Mouse (Mus musculus): ENCODE results near the gene Mthfd1l. TPM values are rescaled to one million over a fixed set of nuclear protein-coding genes. Genes with fewer than 3 reads are reported as not detected.

Mthfd1l gene
- total and polyA plus RNA-seq, 3 experiments: 84.0 to 94.8 (median 90.3) TPM

- Histone ChIP-seq H3K27ac (ENCODE audit: insufficient read depth, low read depth) (no peak overlapping the region), H3K9me3 (replicated peaks; ENCODE audit: low read length) (no peaks in the 10 kb centered on the region), H3K9ac (ENCODE audit: insufficient read depth, low read depth) (no peak overlapping the region), H3K4me3 (replicated peaks in 1 of 3; ENCODE audit: low read depth in 2 of 3, low read length in 2 of 3, poor library complexity in 1 of 3) (no peak overlapping the region), H3K4me2 (ENCODE audit: insufficient read depth, low read depth, poor library complexity, severe bottlenecking) (no peak overlapping the region), H3K4me1 (ENCODE audit: control insufficient read depth in 1 of 2, insufficient read depth in 2 of 2) (no peaks in the 10 kb centered on the region), H3K27me3 (replicated peaks) (no peaks in the 10 kb centered on the region), H3K79me2 (replicated peaks; ENCODE audit: control insufficient read depth, extremely low read depth, insufficient read depth, poor library complexity, severe bottlenecking) (no peaks in the 10 kb centered on the region), H3K36me3 (replicated peaks in 1 of 2; ENCODE audit: control insufficient read depth in 1 of 2, insufficient read depth in 1 of 2, low read length in 1 of 2) (no peaks in the 10 kb centered on the region)
- TF ChIP-seq RCOR1 (conservative IDR thresholded peaks at IDR 0.05; ENCODE audit: low read depth, low read length) (no peak), CTCF (conservative IDR thresholded peaks at IDR 0.05 in 1 of 2, IDR thresholded peaks at IDR 0.05 in 1 of 2; ENCODE audit: low read depth in 2 of 2, low read length in 2 of 2) (no peak), KAT2A (IDR thresholded peaks at IDR 0.05; ENCODE audit: insufficient replicate concordance, low read length) (no peak), MEF2A (IDR thresholded peaks at IDR 0.05; ENCODE audit: borderline replicate concordance, low read depth, low read length) (no peak), TBP (conservative IDR thresholded peaks at IDR 0.05; ENCODE audit: low read depth, low read length) (no peak), ZKSCAN1 (IDR thresholded peaks at IDR 0.05; ENCODE audit: borderline replicate concordance, low read depth, low read length) (no peak), CHD1 (IDR thresholded peaks at IDR 0.05; ENCODE audit: low read depth, low read length) (no peak)
- in situ Hi-C loops (cut with MboI; ENCODE audit: low pct_ligation_motif_present, low pct_unique_long_range_greater_than_20kb, low sequenced_read_pairs): loop anchor here (10.0 to 25.0 kb wide), 2 partner anchors 415 to 612 kb away; no protein-coding TSS in a partner anchor
- no peak for DNase-seq (ENCODE audit: extremely low read depth)
- dilution Hi-C loops (cut with MboI; ENCODE audit: extremely low pct_ligation_motif_present, extremely low pct_unique_long_range_greater_than_20kb, low sequenced_read_pairs): no loop called here
Measured at GRCm38 (mm10) chr10:3949306-3949705, 23.6 kb upstream of the Mthfd1l start.

GRCm38 (mm10) chr10:3956471-3956870, 16.4 kb upstream of the Mthfd1l start:
- H3K9ac ChIP-seq (ENCODE audit: insufficient read depth, low read depth): no peak overlapping the region
- no peak overlapping the region for H3K27ac ChIP-seq (ENCODE audit: insufficient read depth, low read depth)
- TF ChIP-seq RAD21 (IDR thresholded peaks at IDR 0.05; ENCODE audit: low read depth, low read length) (no peak), SIN3A (IDR thresholded peaks at IDR 0.05; ENCODE audit: low read length) (no peak), KAT2A (IDR thresholded peaks at IDR 0.05; ENCODE audit: insufficient replicate concordance, low read length) (no peak), MEF2A (IDR thresholded peaks at IDR 0.05; ENCODE audit: borderline replicate concordance, low read depth, low read length) (no peak), TCF12 (IDR thresholded peaks at IDR 0.05; ENCODE audit: low read depth, low read length) (no peak), CHD1 (IDR thresholded peaks at IDR 0.05; ENCODE audit: low read depth, low read length) (no peak), CTCF (conservative IDR thresholded peaks at IDR 0.05 in 1 of 2, IDR thresholded peaks at IDR 0.05 in 1 of 2; ENCODE audit: low read depth in 2 of 2, low read length in 2 of 2) (no peak), USF2 (conservative IDR thresholded peaks at IDR 0.05; ENCODE audit: low read depth, low read length) (no peak), ZNF384 (IDR thresholded peaks at IDR 0.05; ENCODE audit: low read depth, low read length) (no peak), CHD2 (IDR thresholded peaks at IDR 0.05; ENCODE audit: low read length) (no peak), EP300 (IDR thresholded peaks at IDR 0.05; ENCODE audit: low read length) (no peak)
- in situ Hi-C loops (cut with MboI; ENCODE audit: low pct_ligation_motif_present, low pct_unique_long_range_greater_than_20kb, low sequenced_read_pairs) (no loop called here), dilution Hi-C loops (cut with MboI; ENCODE audit: extremely low pct_ligation_motif_present, extremely low pct_unique_long_range_greater_than_20kb, low sequenced_read_pairs) (no loop called here)
- H3K4me1 ChIP-seq (ENCODE audit: control insufficient read depth in 1 of 2, insufficient read depth in 2 of 2): no peaks in the 10 kb centered on the region
- H3K27me3 ChIP-seq (replicated peaks): no peaks in the 10 kb centered on the region
- no peak overlapping the region for H3K4me2 ChIP-seq (ENCODE audit: insufficient read depth, low read depth, poor library complexity, severe bottlenecking)
- H3K79me2 ChIP-seq (replicated peaks; ENCODE audit: control insufficient read depth, extremely low read depth, insufficient read depth, poor library complexity, severe bottlenecking): no peaks in the 10 kb centered on the region
- H3K9me3 ChIP-seq (replicated peaks; ENCODE audit: low read length): no peaks in the 10 kb centered on the region
- H3K36me3 ChIP-seq (replicated peaks in 1 of 2; ENCODE audit: control insufficient read depth in 1 of 2, insufficient read depth in 1 of 2, low read length in 1 of 2): peaks cover 0 to 5% of the 10 kb centered on the region in 2 experiments
- DNase-seq (ENCODE audit: extremely low read depth): no peak
- H3K4me3 ChIP-seq (replicated peaks in 1 of 3; ENCODE audit: low read depth in 2 of 3, low read length in 2 of 3, poor library complexity in 1 of 3): no peak overlapping the region
